ENCODE assay signal across 23 mouse cellular contexts in genomic region chr6:90722993-90723392, GRCm38 (mm10).
DNase-seq lines count a peak whose midpoint lies in the region; ATAC-seq and TF ChIP-seq lines count a peak whose summit lies in the region.
"Had no signal": no experiment of that assay in that cellular context is flagged by ENCODE, and none has a peak within 500 bp of the region (broad histone marks: within the 10 kb centered on the region; RNA-seq: fewer than 3 reads in every experiment).

No protein-coding gene starts in this region.

- H3K27me3 ChIP-seq in hindbrain, embryonic 14.5 days (ENCODE audit: control insufficient read depth, insufficient read depth, low read length), result no peaks in the 10 kb centered on the region
- H3K27me3 ChIP-seq in hindbrain, embryonic 10.5 days (ENCODE audit: insufficient read depth, poor library complexity, severe bottlenecking), result no peaks in the 10 kb centered on the region
- no peaks in the 10 kb centered on the region for H3K27me3 ChIP-seq in midbrain, embryonic 14.5 days (ENCODE audit: control insufficient read depth, insufficient read depth, low read length)
- H3K27me3 ChIP-seq in midbrain, embryonic 16.5 days (ENCODE audit: control insufficient read depth, insufficient read depth, low read depth, low read length), result no peaks in the 10 kb centered on the region
- H3K27me3 ChIP-seq in forebrain, embryonic 16.5 days (replicated peaks; ENCODE audit: control insufficient read depth, insufficient read depth, low read length), result no peaks in the 10 kb centered on the region
- no peaks in the 10 kb centered on the region for H3K27me3 ChIP-seq in heart, adult 2 months (ENCODE audit: control insufficient read depth, insufficient read depth, low read length)
- H3K27me3 ChIP-seq: embryonic facial prominence, embryonic 15.5 days; neural tube, embryonic 12.5 days; stomach, embryonic 15.5 days had no signal

- 49% methylated on average over 3 of the region's 3 CpGs for WGBS in hindbrain, embryonic 14.5 days
- WGBS in hindbrain, embryonic 10.5 days, result 87% methylated on average over 3 of the region's 3 CpGs
- WGBS in midbrain, embryonic 14.5 days, result 52% methylated on average over 3 of the region's 3 CpGs
- 46% methylated on average over 3 of the region's 3 CpGs for WGBS in midbrain, embryonic 16.5 days
- WGBS in forebrain, embryonic 16.5 days, result 11% methylated on average over 3 of the region's 3 CpGs
- 83% methylated on average over 3 of the region's 3 CpGs for WGBS in heart, adult 2 months

- no peak for TF ChIP-seq POLR2A in brain, embryonic 14.5 days (IDR thresholded peaks at IDR 0.05; ENCODE audit: borderline replicate concordance, extremely low read depth, insufficient read depth, insufficient read length, poor library complexity, severe bottlenecking)
- no peak for TF ChIP-seq POLR2A in heart, adult 2 months (IDR thresholded peaks at IDR 0.05; ENCODE audit: insufficient read depth, low read depth, low read length)

- peaks cover 4% of the 10 kb centered on the region for H3K79me2 ChIP-seq in heart, adult 2 months (replicated peaks; ENCODE audit: control insufficient read depth, insufficient read depth, low read length)

- H3K9ac ChIP-seq in hindbrain, embryonic 14.5 days, result no peak overlapping the region
- H3K9ac ChIP-seq in midbrain, embryonic 14.5 days (replicated peaks; ENCODE audit: low read length), result no peak overlapping the region
- no peak overlapping the region for H3K9ac ChIP-seq in midbrain, embryonic 16.5 days (ENCODE audit: low read depth, low read length)
- H3K9ac ChIP-seq in forebrain, embryonic 16.5 days (replicated peaks; ENCODE audit: low read depth, low read length), result no peak overlapping the region
- no peak overlapping the region for H3K9ac ChIP-seq in heart, adult 2 months (ENCODE audit: low read depth, low read length)
- H3K9ac ChIP-seq: embryonic facial prominence, embryonic 15.5 days; liver, embryonic 14.5 days; neural tube, embryonic 12.5 days; stomach, embryonic 15.5 days had no signal

- H3K9me3 ChIP-seq in hindbrain, embryonic 14.5 days (ENCODE audit: control insufficient read depth, low read length), result no peaks in the 10 kb centered on the region
- H3K9me3 ChIP-seq in hindbrain, embryonic 10.5 days, result no peaks in the 10 kb centered on the region
- no peaks in the 10 kb centered on the region for H3K9me3 ChIP-seq in midbrain, embryonic 14.5 days (ENCODE audit: control insufficient read depth, low read length)
- no peaks in the 10 kb centered on the region for H3K9me3 ChIP-seq in midbrain, embryonic 16.5 days (replicated peaks; ENCODE audit: control insufficient read depth, low read length, poor library complexity, severe bottlenecking)
- H3K9me3 ChIP-seq in forebrain, embryonic 16.5 days (ENCODE audit: control insufficient read depth, low read length), result no peaks in the 10 kb centered on the region
- H3K9me3 ChIP-seq: embryonic facial prominence, embryonic 15.5 days; neural tube, embryonic 12.5 days; stomach, embryonic 15.5 days had no signal

- TF ChIP-seq EP300 in heart, adult 2 months (IDR thresholded peaks at IDR 0.05; ENCODE audit: insufficient read depth, low read depth, low read length), result no peak

- H3K4me1 ChIP-seq in hindbrain, embryonic 14.5 days (replicated peaks; ENCODE audit: control insufficient read depth, insufficient read depth, low read length), result peaks cover 28% of the 10 kb centered on the region
- peaks cover 34% of the 10 kb centered on the region for H3K4me1 ChIP-seq in hindbrain, embryonic 10.5 days (replicated peaks)
- peaks cover 25% of the 10 kb centered on the region for H3K4me1 ChIP-seq in midbrain, embryonic 14.5 days (ENCODE audit: control insufficient read depth, insufficient read depth, low read length)
- peaks cover 20% of the 10 kb centered on the region for H3K4me1 ChIP-seq in midbrain, embryonic 16.5 days (ENCODE audit: control insufficient read depth, insufficient read depth, low read length)
- H3K4me1 ChIP-seq in forebrain, embryonic 16.5 days (replicated peaks; ENCODE audit: control insufficient read depth, insufficient read depth, low read length), result peaks cover 23% of the 10 kb centered on the region
- H3K4me1 ChIP-seq in heart, adult 2 months (ENCODE audit: control insufficient read depth, insufficient read depth, low read length), result peaks cover 19% of the 10 kb centered on the region

- no peak overlapping the region for H3K4me3 ChIP-seq in hindbrain, embryonic 14.5 days (replicated peaks; ENCODE audit: low read length)
- no peak overlapping the region for H3K4me3 ChIP-seq in hindbrain, embryonic 10.5 days
- no peak overlapping the region for H3K4me3 ChIP-seq in midbrain, embryonic 14.5 days (replicated peaks; ENCODE audit: low read depth, low read length)
- H3K4me3 ChIP-seq in midbrain, embryonic 16.5 days (ENCODE audit: low read depth, low read length), result no peak overlapping the region
- no peak overlapping the region for H3K4me3 ChIP-seq in forebrain, embryonic 16.5 days (replicated peaks; ENCODE audit: low read length)
- H3K4me3 ChIP-seq in heart, adult 2 months, result no peak overlapping the region
- H3K4me3 ChIP-seq: embryonic facial prominence, embryonic 15.5 days; gastrocnemius, adult 2 months; neural tube, embryonic 12.5 days; stomach, embryonic 15.5 days had no signal

- TF ChIP-seq CTCF in brain, embryonic 14.5 days (IDR thresholded peaks at IDR 0.05; ENCODE audit: borderline replicate concordance, extremely low read depth, insufficient read depth, insufficient read length), result no peak
- no peak for TF ChIP-seq CTCF in heart, adult 2 months (IDR thresholded peaks at IDR 0.05)

- peak overlapping the region; percentile 39; the same call in 1 of the 2 replicates for H3K27ac ChIP-seq in hindbrain, embryonic 14.5 days
- no peak overlapping the region for H3K27ac ChIP-seq in hindbrain, embryonic 10.5 days
- no peak overlapping the region for H3K27ac ChIP-seq in midbrain, embryonic 14.5 days (replicated peaks; ENCODE audit: low read depth, low read length)
- H3K27ac ChIP-seq in midbrain, embryonic 16.5 days (ENCODE audit: low read length), result no peak overlapping the region
- 0 out of 2 replicates have a peak overlapping the region, but pooled peaks have one; percentile 4 for H3K27ac ChIP-seq in forebrain, embryonic 16.5 days (ENCODE audit: low read length)
- H3K27ac ChIP-seq in heart, adult 2 months, result no peak overlapping the region
- H3K27ac ChIP-seq: embryonic facial prominence, embryonic 15.5 days; gastrocnemius, adult 2 months; liver, embryonic 14.5 days; neural tube, embryonic 12.5 days; stomach, embryonic 15.5 days had no signal

- ATAC-seq in hindbrain, embryonic 14.5 days (ENCODE audit: low FRiP score), result no peak
- ATAC-seq in midbrain, embryonic 14.5 days (ENCODE audit: low FRiP score, low TSS enrichment), result no peak
- ATAC-seq in midbrain, embryonic 16.5 days, result no peak
- ATAC-seq in forebrain, embryonic 16.5 days, result peak; percentile 74
- ATAC-seq: inflammation-experienced regulatory T-cells, adult 6 months; lung, postnatal 0 days had no signal

- H3K4me2 ChIP-seq in hindbrain, embryonic 14.5 days (replicated peaks), result no peak overlapping the region
- no peak overlapping the region for H3K4me2 ChIP-seq in midbrain, embryonic 14.5 days (ENCODE audit: low read length)
- H3K4me2 ChIP-seq in midbrain, embryonic 16.5 days (ENCODE audit: low read length), result no peak overlapping the region
- no peak overlapping the region for H3K4me2 ChIP-seq in forebrain, embryonic 16.5 days (ENCODE audit: low read length)
- H3K4me2 ChIP-seq: embryonic facial prominence, embryonic 15.5 days; heart, embryonic 11.5 days; neural tube, embryonic 12.5 days; stomach, embryonic 15.5 days had no signal

- no peaks in the 10 kb centered on the region for H3K36me3 ChIP-seq in hindbrain, embryonic 14.5 days (replicated peaks; ENCODE audit: control insufficient read depth, insufficient read depth)
- no peaks in the 10 kb centered on the region for H3K36me3 ChIP-seq in hindbrain, embryonic 10.5 days
- H3K36me3 ChIP-seq in midbrain, embryonic 14.5 days (ENCODE audit: control insufficient read depth, insufficient read depth, low read length), result no peaks in the 10 kb centered on the region
- H3K36me3 ChIP-seq in midbrain, embryonic 16.5 days (ENCODE audit: control insufficient read depth, insufficient read depth, low read length), result no peaks in the 10 kb centered on the region
- no peaks in the 10 kb centered on the region for H3K36me3 ChIP-seq in forebrain, embryonic 16.5 days (ENCODE audit: control insufficient read depth, insufficient read depth)
- peaks cover 6% of the 10 kb centered on the region; the same call in 1 of the 2 replicates for H3K36me3 ChIP-seq in heart, adult 2 months (ENCODE audit: control insufficient read depth, insufficient read depth, low read length)
- H3K36me3 ChIP-seq: embryonic facial prominence, embryonic 15.5 days; neural tube, embryonic 12.5 days; stomach, embryonic 15.5 days had no signal

- no peak for DNase-seq in hindbrain, embryonic 14.5 days (ENCODE audit: low spot score)
- no peak for DNase-seq in hindbrain, embryonic 10.5 days (ENCODE audit: low spot score)
- peak; percentile 41 for DNase-seq in midbrain, embryonic 14.5 days
- peak; percentile 89 for DNase-seq in brain, embryonic 14.5 days (ENCODE audit: low read depth)
- DNase-seq in heart, adult 2 months, result no peak
- DNase-seq in lung, adult 18-20 months, result no peak
- DNase-seq: adrenal gland, adult 8-10 months; cerebellum, postnatal 14 days; embryo, embryonic 11 days; gastrocnemius, adult 2 months; heart, postnatal 10 days; kidney, adult 8-10 months; kidney, postnatal 14 days; thymus, adult 18-20 months had no signal

- intact Hi-C loops in heart, adult 2 months (cut with DNase I), result no loop called here

Comparison
In these comparisons a context has a peak if more than half of its experiments do, and no peak if none do; other contexts are left out.
1. H3K27ac ChIP-seq: peak in hindbrain, embryonic 14.5 days (single experiment) and forebrain, embryonic 16.5 days (single experiment); none in hindbrain, embryonic 10.5 days (single experiment), midbrain, embryonic 14.5 days (single experiment), midbrain, embryonic 16.5 days (single experiment) and heart, adult 2 months (single experiment).
2. DNase-seq: peak in midbrain, embryonic 14.5 days (single experiment) and brain, embryonic 14.5 days (single experiment); none in hindbrain, embryonic 14.5 days (single experiment), hindbrain, embryonic 10.5 days (single experiment), heart, adult 2 months (0 of 2) and lung, adult 18-20 months (0 of 2).